Mouse (Mus musculus): ENCODE measurements around the gene Ube2f. TPM values are rescaled to one million over a fixed set of nuclear protein-coding genes. Genes with fewer than 3 reads are reported as not detected.

Gene Ube2f
- polyA plus RNA-seq, 1 experiment from 2014 or later, result 66.9 TPM

DNA sequence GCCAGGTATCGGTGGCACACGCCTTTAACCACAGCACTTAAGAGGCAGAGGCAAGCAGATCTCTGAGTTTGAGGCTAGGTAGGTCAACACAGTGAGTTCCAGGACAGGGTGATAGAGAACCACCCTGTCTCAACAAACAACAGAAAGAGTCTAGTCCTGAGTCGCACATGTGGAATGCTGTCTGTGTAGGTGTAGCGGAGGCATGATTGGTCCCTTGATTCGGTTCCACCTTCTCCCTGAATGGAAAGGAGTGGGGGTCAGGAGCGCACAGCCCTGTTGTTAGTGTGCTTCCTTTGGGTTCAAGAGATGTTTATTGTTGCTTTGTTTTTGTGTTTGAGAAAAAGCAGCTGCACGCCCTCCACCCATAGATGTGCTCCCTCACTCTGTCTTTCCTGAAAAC is 12.4 kb downstream of the Ube2f start:
- ATAC-seq (ENCODE audit: insufficient read depth), result no peak
- H3K27me3 ChIP-seq, result no peaks in the 10 kb centered on the region
- WGBS (ENCODE audit: insufficient replicate concordance), result 86% methylated on average over 7 of the region's 7 CpGs
- H3K9ac ChIP-seq, result no peak overlapping the region
- no peak overlapping the region for H3K4me2 ChIP-seq
- no peak overlapping the region for H3K4me3 ChIP-seq (replicated peaks)
- H3K4me1 ChIP-seq (replicated peaks), result peaks cover 11% of the 10 kb centered on the region; the same call in 1 of the 2 replicates
- no peak overlapping the region for H3K27ac ChIP-seq (replicated peaks)
- H3K9me3 ChIP-seq (replicated peaks), result no peaks in the 10 kb centered on the region
- peaks cover 35% of the 10 kb centered on the region for H3K36me3 ChIP-seq (replicated peaks)

GRCm38 (mm10) chr1:91272260-91272659 is 22.2 kb downstream of the Ube2f start:
- H3K9me3 ChIP-seq (replicated peaks), result no peaks in the 10 kb centered on the region
- H3K27me3 ChIP-seq, result no peaks in the 10 kb centered on the region
- H3K4me2 ChIP-seq, result no peak overlapping the region
- peak; percentile 44; the same call in 1 of the 2 replicates for ATAC-seq (ENCODE audit: insufficient read depth)
- H3K4me3 ChIP-seq (replicated peaks), result no peak overlapping the region
- peaks cover 4% of the 10 kb centered on the region; the same call in 1 of the 2 replicates for H3K4me1 ChIP-seq (replicated peaks)
- no peak overlapping the region for H3K9ac ChIP-seq
- H3K36me3 ChIP-seq (replicated peaks), result peaks cover 43% of the 10 kb centered on the region
- no peak overlapping the region for H3K27ac ChIP-seq (replicated peaks)
- 80% methylated on average over 2 of the region's 2 CpGs for WGBS (ENCODE audit: insufficient replicate concordance)

GRCm38 (mm10) chr1:91276581-91276980 is 26.5 kb downstream of the Ube2f start:
- no peaks in the 10 kb centered on the region for H3K9me3 ChIP-seq (replicated peaks)
- peaks cover 70% of the 10 kb centered on the region for H3K36me3 ChIP-seq (replicated peaks)
- no peak overlapping the region for H3K4me2 ChIP-seq
- WGBS (ENCODE audit: insufficient replicate concordance), result 88% methylated on average over 4 of the region's 4 CpGs
- no peak overlapping the region for H3K4me3 ChIP-seq (replicated peaks)
- H3K27me3 ChIP-seq, result no peaks in the 10 kb centered on the region
- H3K4me1 ChIP-seq (replicated peaks), result peaks cover 14% of the 10 kb centered on the region
- H3K9ac ChIP-seq, result no peak overlapping the region
- H3K27ac ChIP-seq (replicated peaks), result no peak overlapping the region
- ATAC-seq (ENCODE audit: insufficient read depth), result no peak

- H3K27ac ChIP-seq (replicated peaks), result no peak overlapping the region
- peaks cover 76% of the 10 kb centered on the region for H3K36me3 ChIP-seq (replicated peaks)
- 54% methylated on average over 2 of the region's 2 CpGs for WGBS (ENCODE audit: insufficient replicate concordance)
Observed at GRCm38 (mm10) chr1:91277480-91277879, 27.4 kb downstream of the Ube2f start.

DNA sequence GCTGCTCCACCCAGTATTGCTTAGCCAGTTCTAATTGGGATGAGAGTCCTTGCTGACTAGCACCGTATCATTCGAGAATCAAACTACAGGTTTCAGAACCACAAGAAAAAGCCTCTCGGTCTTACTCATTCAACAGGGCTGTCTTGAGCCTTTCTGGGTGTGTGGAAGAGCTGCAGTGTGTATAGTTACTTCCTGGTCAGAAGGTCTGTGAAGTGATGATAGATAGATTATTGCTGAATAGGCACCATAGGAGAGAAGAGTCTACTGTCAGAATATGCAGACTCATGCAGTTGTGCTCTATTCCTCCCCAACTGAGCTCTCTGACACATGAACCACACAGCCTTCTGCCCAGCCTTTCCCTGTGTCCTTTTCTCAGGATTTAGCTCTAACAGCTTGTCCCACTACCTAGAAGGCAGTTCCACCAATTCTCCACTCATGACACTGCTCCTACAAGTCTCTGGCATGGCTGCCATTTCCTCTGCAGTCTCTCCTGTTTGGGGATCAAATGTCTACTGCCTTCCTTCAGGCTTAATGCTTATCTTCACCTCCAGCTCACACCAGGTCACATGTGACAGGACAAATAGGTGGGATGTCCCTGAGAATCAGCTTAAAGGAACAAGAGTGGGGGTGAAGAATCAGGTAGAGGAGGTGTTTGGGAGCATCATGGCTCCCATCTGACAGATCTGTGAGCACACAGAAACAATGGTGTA is 28.5 kb downstream of the Ube2f start:
- peak; percentile 88 for ATAC-seq (ENCODE audit: insufficient read depth)
- H3K9ac ChIP-seq, result no peak overlapping the region
- H3K4me1 ChIP-seq (replicated peaks), result peaks cover 10% of the 10 kb centered on the region
- H3K4me2 ChIP-seq, result peak overlapping the region; percentile 21; the same call in 1 of the 2 replicates
- peaks cover 82% of the 10 kb centered on the region for H3K36me3 ChIP-seq (replicated peaks)
- peak overlapping the region; percentile 79 for H3K27ac ChIP-seq (replicated peaks)
- no peaks in the 10 kb centered on the region for H3K9me3 ChIP-seq (replicated peaks)
- no peak overlapping the region for H3K4me3 ChIP-seq (replicated peaks)
- WGBS (ENCODE audit: insufficient replicate concordance), result 75% methylated on average over 3 of the region's 3 CpGs
- H3K27me3 ChIP-seq, result no peaks in the 10 kb centered on the region

More at GRCm38 (mm10) chr1:91277480-91277879, 27.4 kb downstream of the Ube2f start:
- Histone ChIP-seq H3K9me3 (replicated peaks) (no peaks in the 10 kb centered on the region), H3K4me1 (replicated peaks) (peaks cover 10% of the 10 kb centered on the region), H3K27me3 (no peaks in the 10 kb centered on the region), H3K4me2 (no peak overlapping the region), H3K4me3 (replicated peaks) (no peak overlapping the region), H3K9ac (no peak overlapping the region)
- no peak for ATAC-seq (ENCODE audit: insufficient read depth)

GRCm38 (mm10) chr1:91279126-91279525 is 29.0 kb downstream of the Ube2f start:
- Histone ChIP-seq H3K36me3 (replicated peaks) (peaks cover 82% of the 10 kb centered on the region), H3K9me3 (replicated peaks) (no peaks in the 10 kb centered on the region), H3K27ac (replicated peaks) (peak overlapping the region; percentile 79), H3K9ac (no peak overlapping the region), H3K4me2 (0 out of 2 replicates have a peak overlapping the region, but pooled peaks have one; percentile 21), H3K4me1 (replicated peaks) (peaks cover 10% of the 10 kb centered on the region), H3K27me3 (no peaks in the 10 kb centered on the region), H3K4me3 (replicated peaks) (no peak overlapping the region)
- ATAC-seq (ENCODE audit: insufficient read depth), result no peak
- 50% methylated on average over 1 of the region's 1 CpGs for WGBS (ENCODE audit: insufficient replicate concordance)

GRCm38 (mm10) chr1:91282582-91282981 is 32.5 kb downstream of the Ube2f start:
- peaks cover 83% of the 10 kb centered on the region for H3K36me3 ChIP-seq (replicated peaks)
- no peak overlapping the region for H3K9ac ChIP-seq
- H3K4me2 ChIP-seq, result no peak overlapping the region
- H3K4me3 ChIP-seq (replicated peaks), result no peak overlapping the region
- no peak for ATAC-seq (ENCODE audit: insufficient read depth)
- H3K4me1 ChIP-seq (replicated peaks), result peaks cover 10% of the 10 kb centered on the region
- WGBS (ENCODE audit: insufficient replicate concordance), result 67% methylated on average over 1 of the region's 1 CpGs
- no peaks in the 10 kb centered on the region for H3K27me3 ChIP-seq
- H3K9me3 ChIP-seq (replicated peaks), result no peaks in the 10 kb centered on the region
- no peak overlapping the region for H3K27ac ChIP-seq (replicated peaks)

DNA sequence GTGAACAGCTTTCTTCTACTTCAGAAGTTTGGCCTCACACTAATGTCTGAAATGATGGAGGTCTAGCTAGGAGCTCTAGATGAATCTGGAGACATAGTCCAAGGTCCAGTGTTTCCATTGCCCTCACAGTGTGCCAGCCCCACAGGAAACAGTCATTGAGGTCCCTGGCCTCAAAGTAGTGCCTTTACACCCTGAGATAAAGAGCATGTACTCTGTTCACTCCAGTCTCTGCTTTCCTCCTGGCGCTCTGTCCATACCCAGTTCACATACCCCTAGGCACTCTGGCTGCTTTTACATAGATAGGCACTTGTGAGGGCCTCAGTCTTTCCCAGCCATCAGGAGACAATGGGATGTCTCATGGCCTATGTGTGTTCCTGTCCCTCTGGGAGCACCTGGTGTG is 39.3 kb downstream of the Ube2f start:
- no peak overlapping the region for H3K27ac ChIP-seq (replicated peaks)
- no peak overlapping the region for H3K9ac ChIP-seq
- WGBS (ENCODE audit: insufficient replicate concordance), result 91% methylated on average over 1 of the region's 1 CpGs
- H3K9me3 ChIP-seq (replicated peaks), result no peaks in the 10 kb centered on the region
- no peak for ATAC-seq (ENCODE audit: insufficient read depth)
- H3K4me2 ChIP-seq, result no peak overlapping the region
- no peak overlapping the region for H3K4me3 ChIP-seq (replicated peaks)
- H3K36me3 ChIP-seq (replicated peaks), result peaks cover 68% of the 10 kb centered on the region
- no peaks in the 10 kb centered on the region for H3K27me3 ChIP-seq
- H3K4me1 ChIP-seq (replicated peaks), result no peaks in the 10 kb centered on the region

GRCm38 (mm10) chr1:91292101-91292825 is 42.2 kb downstream of the Ube2f start:
- WGBS (ENCODE audit: insufficient replicate concordance), result 89% methylated on average over 11 of the region's 11 CpGs
- no peak overlapping the region for H3K9ac ChIP-seq
- H3K4me3 ChIP-seq (replicated peaks), result no peak overlapping the region
- peaks cover 39% of the 10 kb centered on the region for H3K36me3 ChIP-seq (replicated peaks)
- H3K4me2 ChIP-seq, result no peak overlapping the region
- no peaks in the 10 kb centered on the region for H3K9me3 ChIP-seq (replicated peaks)
- H3K27ac ChIP-seq (replicated peaks), result no peak overlapping the region
- no peaks in the 10 kb centered on the region for H3K4me1 ChIP-seq (replicated peaks)
- H3K27me3 ChIP-seq, result no peaks in the 10 kb centered on the region
- ATAC-seq (ENCODE audit: insufficient read depth), result no peak

DNA sequence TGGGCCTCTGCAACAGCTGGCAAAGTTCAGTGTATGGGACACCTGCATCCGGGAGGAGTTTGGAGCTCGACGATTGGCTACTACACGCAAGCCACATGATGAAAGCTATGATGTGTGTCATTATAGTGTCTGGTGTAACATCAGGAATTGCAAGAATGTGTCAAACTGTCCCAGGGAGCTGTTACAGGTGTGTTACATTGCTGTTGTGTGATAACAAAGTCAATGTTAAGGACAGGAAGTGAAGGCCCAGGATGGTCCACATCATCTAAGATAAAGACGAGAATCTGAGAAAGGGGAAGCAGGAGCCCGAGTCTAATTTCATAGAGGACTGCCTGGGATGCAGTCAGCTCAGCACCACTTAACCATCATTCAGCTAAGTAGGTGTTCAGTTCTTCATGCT is 45.4 kb downstream of the Ube2f start:
- H3K27ac ChIP-seq (replicated peaks), result no peak overlapping the region
- H3K36me3 ChIP-seq (replicated peaks), result peaks cover 17% of the 10 kb centered on the region; the same call in 1 of the 2 replicates
- H3K27me3 ChIP-seq, result no peaks in the 10 kb centered on the region
- peaks cover 24% of the 10 kb centered on the region for H3K4me1 ChIP-seq (replicated peaks)
- no peak overlapping the region for H3K4me3 ChIP-seq (replicated peaks)
- 63% methylated on average over 6 of the region's 6 CpGs for WGBS (ENCODE audit: insufficient replicate concordance)
- no peak for ATAC-seq (ENCODE audit: insufficient read depth)
- H3K4me2 ChIP-seq, result no peak overlapping the region
- H3K9ac ChIP-seq, result no peak overlapping the region
- no peaks in the 10 kb centered on the region for H3K9me3 ChIP-seq (replicated peaks)
